Mouse (Mus musculus): ENCODE results near the gene Dhx16. TPM values are rescaled to one million over a fixed set of nuclear protein-coding genes. Genes with fewer than 3 reads are reported as not detected.

The Dhx16 gene
- polyA plus RNA-seq, 1 experiment from 2014 or later: 56.9 TPM

DNA sequence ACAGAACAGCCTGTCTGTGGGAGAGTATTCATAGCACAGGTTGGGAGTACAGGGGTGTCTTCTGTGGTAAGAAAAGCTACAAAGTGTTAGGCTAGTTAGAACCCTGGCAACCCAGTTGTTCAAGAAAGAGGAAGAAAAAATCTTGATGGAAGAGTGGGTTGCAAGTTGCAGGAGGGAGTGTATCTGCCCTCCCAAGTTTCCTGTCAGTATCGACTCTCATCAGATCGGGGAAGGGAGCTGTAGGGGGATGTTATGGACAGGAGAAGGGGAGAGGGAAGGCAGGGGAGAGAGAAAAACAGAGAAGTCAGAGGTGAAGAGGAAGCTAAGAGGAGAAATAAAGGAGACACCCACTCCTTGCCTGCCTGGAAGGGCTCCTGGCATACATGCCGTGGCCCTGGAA lies 21.0 kb downstream of the Dhx16 start:
- peaks cover 73% of the 10 kb centered on the region for H3K36me3 ChIP-seq
- H3K9me3 ChIP-seq: no peaks in the 10 kb centered on the region
- no peak overlapping the region for H3K4me3 ChIP-seq (replicated peaks)
- H3K27me3 ChIP-seq: no peaks in the 10 kb centered on the region
- H3K4me2 ChIP-seq: no peak overlapping the region
- ATAC-seq (ENCODE audit: insufficient number of reproducible peaks, insufficient read depth, low FRiP score, low TSS enrichment, low read depth): no peak
- H3K9ac ChIP-seq (replicated peaks): no peak overlapping the region
- 96% methylated on average over 3 of the region's 3 CpGs for WGBS
- H3K27ac ChIP-seq: no peak overlapping the region
- H3K4me1 ChIP-seq (replicated peaks): peaks cover 20% of the 10 kb centered on the region

DNA sequence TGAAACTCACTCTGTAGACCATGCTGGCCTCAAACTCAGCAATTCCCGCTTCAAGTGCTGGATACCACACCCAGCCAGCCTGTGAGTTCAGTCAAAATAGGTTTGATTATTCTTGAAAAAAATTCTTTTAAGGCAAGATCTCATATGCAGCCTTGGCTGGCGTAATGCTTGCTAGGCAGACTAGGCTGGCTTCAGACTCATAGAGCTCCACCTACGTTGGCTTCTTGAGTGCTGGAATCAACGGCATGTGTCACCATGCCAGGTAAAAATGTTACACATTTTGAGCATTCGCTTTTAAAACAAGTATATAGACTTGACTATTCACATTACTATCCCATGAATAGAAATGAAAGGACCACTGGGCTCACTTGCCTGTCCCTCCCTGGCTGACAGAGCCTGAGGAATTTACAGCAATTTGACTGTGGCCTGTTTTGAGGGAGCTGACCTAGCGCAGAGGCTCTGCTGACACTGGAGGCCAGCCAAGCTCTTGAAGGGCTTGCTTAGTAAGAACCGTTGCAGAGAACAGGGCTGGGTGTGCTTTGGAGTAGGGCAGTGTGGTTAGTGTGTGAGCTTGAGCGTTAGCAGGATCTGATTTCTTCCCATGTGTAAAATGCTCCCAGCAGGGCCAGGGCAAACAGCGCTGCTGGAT lies 23.8 kb downstream of the Dhx16 start:
- no peak for ATAC-seq (ENCODE audit: insufficient number of reproducible peaks, insufficient read depth, low FRiP score, low TSS enrichment, low read depth)
- no peaks in the 10 kb centered on the region for H3K27me3 ChIP-seq
- H3K27ac ChIP-seq: no peak overlapping the region
- peaks cover 95% of the 10 kb centered on the region for H3K36me3 ChIP-seq
- WGBS: 93% methylated on average over 9 of the region's 9 CpGs
- no peaks in the 10 kb centered on the region for H3K9me3 ChIP-seq
- no peak overlapping the region for H3K9ac ChIP-seq (replicated peaks)
- no peak overlapping the region for H3K4me2 ChIP-seq
- no peak overlapping the region for H3K4me3 ChIP-seq (replicated peaks)
- peaks cover 6% of the 10 kb centered on the region for H3K4me1 ChIP-seq (replicated peaks)

DNA sequence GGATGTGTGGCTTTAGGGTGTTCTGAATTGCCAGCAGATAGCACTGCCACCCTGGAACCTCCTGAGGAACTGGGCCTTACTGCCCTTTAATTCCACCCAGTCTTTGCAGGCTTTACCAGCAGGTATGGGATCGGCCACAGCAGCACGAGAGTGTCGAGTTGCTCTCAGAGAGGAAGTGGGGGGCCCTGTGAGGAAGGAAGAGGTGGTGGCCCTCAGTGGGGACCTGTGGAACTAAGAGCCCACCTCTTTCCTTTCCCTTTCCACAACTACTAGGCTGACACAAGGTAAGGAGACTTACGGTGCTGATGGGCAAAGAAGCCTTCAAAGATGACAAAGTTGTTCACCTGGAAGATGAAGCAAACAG lies 24.4 kb downstream of the Dhx16 start:
- no peak overlapping the region for H3K27ac ChIP-seq

DNA sequence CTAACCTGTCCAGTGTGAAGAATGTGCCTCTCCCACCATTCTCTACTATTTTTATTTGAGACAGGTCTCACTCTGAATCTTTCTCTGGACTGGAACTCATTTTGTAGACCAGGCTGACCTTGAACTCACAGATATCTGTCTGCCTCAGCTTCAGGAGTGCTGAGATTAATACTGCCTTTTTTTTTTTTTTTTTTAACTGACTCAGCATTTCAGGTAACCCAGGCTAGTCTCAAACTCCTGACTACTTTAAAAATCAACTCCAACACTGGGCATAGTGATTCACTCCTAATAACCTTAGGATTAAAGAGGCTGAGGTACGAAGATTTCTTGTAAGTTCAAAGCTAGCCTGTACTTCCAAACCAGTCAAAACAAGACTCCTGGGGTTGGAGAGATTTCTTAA lies 26.0 kb downstream of the Dhx16 start:
- no peak for ATAC-seq (ENCODE audit: insufficient number of reproducible peaks, insufficient read depth, low FRiP score, low TSS enrichment, low read depth)
- no peak overlapping the region for H3K4me2 ChIP-seq
- no peaks in the 10 kb centered on the region for H3K9me3 ChIP-seq
- peaks cover 16% of the 10 kb centered on the region for H3K4me1 ChIP-seq (replicated peaks)
- no peaks in the 10 kb centered on the region for H3K27me3 ChIP-seq
- H3K4me3 ChIP-seq (replicated peaks): no peak overlapping the region
- H3K9ac ChIP-seq (replicated peaks): no peak overlapping the region
- no peak overlapping the region for H3K27ac ChIP-seq
- WGBS: 93% methylated on average over 1 of the region's 1 CpGs
- H3K36me3 ChIP-seq: peaks cover 79% of the 10 kb centered on the region

More for the DNA sequence above, 24.4 kb downstream of the Dhx16 start:
- ATAC-seq (ENCODE audit: insufficient number of reproducible peaks, insufficient read depth, low FRiP score, low TSS enrichment, low read depth): no peak
- WGBS: 87% methylated on average over 4 of the region's 4 CpGs
- Histone ChIP-seq H3K9me3 (no peaks in the 10 kb centered on the region), H3K36me3 (peaks cover 95% of the 10 kb centered on the region), H3K4me3 (replicated peaks) (no peak overlapping the region), H3K4me2 (no peak overlapping the region), H3K9ac (replicated peaks) (no peak overlapping the region), H3K27me3 (no peaks in the 10 kb centered on the region), H3K4me1 (replicated peaks) (peaks cover 11% of the 10 kb centered on the region)

DNA sequence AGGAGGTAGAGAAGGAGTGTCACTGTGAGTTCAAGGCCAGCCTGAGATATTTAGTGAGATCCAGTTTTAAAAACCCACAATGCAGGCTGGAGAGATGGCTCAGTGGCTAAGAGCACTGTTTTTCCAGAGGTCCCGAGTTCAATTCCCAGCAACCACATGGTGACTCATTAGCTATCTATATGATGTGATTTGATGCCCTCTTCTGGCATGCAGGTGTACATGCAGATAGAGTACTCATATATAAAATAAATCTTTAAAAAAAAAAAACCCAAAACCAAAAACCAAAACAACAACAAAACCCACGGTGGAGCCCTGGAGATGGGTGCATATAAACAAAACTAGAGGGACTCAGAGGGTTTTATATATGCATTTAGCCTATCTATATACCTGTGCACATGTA lies 28.0 kb downstream of the Dhx16 start:
- no peaks in the 10 kb centered on the region for H3K9me3 ChIP-seq
- no peaks in the 10 kb centered on the region for H3K27me3 ChIP-seq
- 83% methylated on average over 2 of the region's 2 CpGs for WGBS
- H3K36me3 ChIP-seq: peaks cover 77% of the 10 kb centered on the region
- H3K9ac ChIP-seq (replicated peaks): no peak overlapping the region
- ATAC-seq (ENCODE audit: insufficient number of reproducible peaks, insufficient read depth, low FRiP score, low TSS enrichment, low read depth): no peak
- no peak overlapping the region for H3K27ac ChIP-seq
- no peak overlapping the region for H3K4me3 ChIP-seq (replicated peaks)
- H3K4me2 ChIP-seq: no peak overlapping the region
- H3K4me1 ChIP-seq (replicated peaks): peaks cover 16% of the 10 kb centered on the region

DNA sequence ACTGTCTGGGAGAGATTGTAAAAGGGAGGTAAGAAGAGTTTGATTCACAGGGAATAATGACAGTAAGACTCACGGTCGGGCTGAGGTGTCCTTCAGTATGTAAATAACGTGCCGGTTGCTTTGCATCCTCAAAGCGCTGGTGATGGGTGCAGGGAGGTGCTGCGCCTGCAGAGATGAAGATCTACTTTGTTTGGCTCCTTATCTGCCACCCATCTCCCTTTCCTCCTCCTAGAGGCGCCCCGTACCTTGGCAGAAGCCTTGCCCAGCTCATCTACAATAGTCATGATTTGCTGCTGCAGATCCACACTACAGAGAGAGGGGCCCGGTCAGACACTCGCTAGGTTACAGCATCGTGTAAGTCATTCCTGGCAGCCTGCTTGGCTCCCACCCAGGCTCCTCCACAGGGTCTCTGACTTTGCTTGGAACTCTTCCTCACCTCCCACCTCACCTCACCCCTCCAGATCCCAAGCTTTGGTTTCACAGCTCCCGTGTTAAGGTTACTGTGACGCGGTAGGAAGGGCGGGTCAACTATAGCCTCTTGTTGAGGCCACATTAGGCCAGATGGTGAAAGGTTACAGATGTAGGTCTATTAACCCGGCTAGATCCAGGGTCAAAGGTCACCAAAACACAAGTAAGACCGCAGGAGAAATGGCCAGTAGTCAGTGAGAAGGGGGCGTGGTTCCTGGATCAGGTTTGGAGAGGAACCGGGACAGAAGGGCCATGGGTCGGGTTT lies 29.7 kb downstream of the Dhx16 start:
- Histone ChIP-seq H3K4me2 (peak overlapping the region; percentile 91), H3K4me3 (replicated peaks) (peak overlapping the region; percentile 74), H3K27me3 (no peaks in the 10 kb centered on the region), H3K4me1 (replicated peaks) (peaks cover 16% of the 10 kb centered on the region), H3K36me3 (peaks cover 78% of the 10 kb centered on the region), H3K9ac (replicated peaks) (peak overlapping the region; percentile 81), H3K9me3 (no peaks in the 10 kb centered on the region), H3K27ac (peak overlapping the region; percentile 57)
- WGBS: 22% methylated on average over 20 of the region's 20 CpGs
- peak; percentile 28 for ATAC-seq (ENCODE audit: insufficient number of reproducible peaks, insufficient read depth, low FRiP score, low TSS enrichment, low read depth)

DNA sequence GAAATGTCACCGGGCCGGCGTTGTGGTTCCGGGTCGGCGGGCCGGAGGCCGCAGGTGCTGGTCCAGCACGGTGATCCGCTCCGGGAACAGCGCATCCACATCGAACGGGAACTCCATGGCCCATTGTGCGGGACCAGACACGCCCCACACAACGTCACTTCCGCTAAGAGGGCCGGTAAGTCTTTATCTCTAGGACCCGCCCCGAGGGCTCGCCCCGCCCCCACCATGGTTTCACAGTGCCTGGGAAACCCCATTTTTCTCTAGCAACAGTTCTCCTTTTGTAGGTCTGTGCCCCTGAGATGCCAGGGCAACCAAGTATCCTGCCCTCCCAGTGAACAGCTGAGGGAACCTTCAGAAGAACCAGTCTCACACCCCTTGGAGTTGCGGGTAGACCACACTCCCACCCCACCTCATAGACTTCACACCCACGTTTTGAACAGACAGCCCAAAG lies 30.3 kb downstream of the Dhx16 start, which contains the start of gene Atat1:
Gene Atat1, minus strand, starts transcription at position 157 of the 451 bp plus-strand sequence.
- H3K9me3 ChIP-seq: no peaks in the 10 kb centered on the region
- H3K4me3 ChIP-seq (replicated peaks): peak within 1 kb of the TSS; percentile 74
- peak; percentile 86 for ATAC-seq (ENCODE audit: insufficient number of reproducible peaks, insufficient read depth, low FRiP score, low TSS enrichment, low read depth)
- peak within 1 kb of the TSS; percentile 91 for H3K4me2 ChIP-seq
- 4% methylated on average over 25 of the region's 25 CpGs for WGBS
- H3K9ac ChIP-seq (replicated peaks): peak within 1 kb of the TSS; percentile 81
- H3K4me1 ChIP-seq (replicated peaks): peaks cover 16% of the 10 kb centered on the region
- no peaks in the 10 kb centered on the region for H3K27me3 ChIP-seq
- peaks cover 76% of the 10 kb centered on the region for H3K36me3 ChIP-seq
- H3K27ac ChIP-seq: peak within 1 kb of the TSS; percentile 57

DNA sequence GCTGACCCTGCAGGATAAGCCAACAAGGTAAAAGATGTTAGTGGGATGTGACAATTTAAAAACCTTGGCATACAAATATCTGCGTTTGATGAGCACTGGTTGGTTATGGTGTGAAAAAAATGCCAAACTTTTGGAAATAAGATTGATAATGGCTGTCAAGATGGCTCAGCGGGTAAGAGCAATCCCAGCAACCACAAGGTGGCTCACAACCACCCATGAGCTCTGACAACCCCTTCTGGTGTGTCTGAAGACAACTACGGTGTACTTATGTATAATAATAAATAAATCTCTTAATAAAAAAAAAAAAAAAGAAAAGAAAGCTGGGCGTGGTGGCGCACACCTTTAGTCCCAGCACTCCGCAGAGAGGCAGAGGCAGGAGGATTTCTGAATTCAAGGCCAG lies 35.4 kb downstream of the Dhx16 start:
- Histone ChIP-seq H3K27me3 (no peaks in the 10 kb centered on the region), H3K9ac (replicated peaks) (no peak overlapping the region), H3K36me3 (peaks cover 39% of the 10 kb centered on the region), H3K9me3 (no peaks in the 10 kb centered on the region), H3K4me1 (replicated peaks) (peaks cover 14% of the 10 kb centered on the region), H3K4me3 (replicated peaks) (peak overlapping the region; percentile 70; the same call in 1 of the 2 replicates), H3K4me2 (peak overlapping the region; percentile 62), H3K27ac (no peak overlapping the region)
- ATAC-seq (ENCODE audit: insufficient number of reproducible peaks, insufficient read depth, low FRiP score, low TSS enrichment, low read depth): no peak
- 81% methylated on average over 6 of the region's 6 CpGs for WGBS

DNA sequence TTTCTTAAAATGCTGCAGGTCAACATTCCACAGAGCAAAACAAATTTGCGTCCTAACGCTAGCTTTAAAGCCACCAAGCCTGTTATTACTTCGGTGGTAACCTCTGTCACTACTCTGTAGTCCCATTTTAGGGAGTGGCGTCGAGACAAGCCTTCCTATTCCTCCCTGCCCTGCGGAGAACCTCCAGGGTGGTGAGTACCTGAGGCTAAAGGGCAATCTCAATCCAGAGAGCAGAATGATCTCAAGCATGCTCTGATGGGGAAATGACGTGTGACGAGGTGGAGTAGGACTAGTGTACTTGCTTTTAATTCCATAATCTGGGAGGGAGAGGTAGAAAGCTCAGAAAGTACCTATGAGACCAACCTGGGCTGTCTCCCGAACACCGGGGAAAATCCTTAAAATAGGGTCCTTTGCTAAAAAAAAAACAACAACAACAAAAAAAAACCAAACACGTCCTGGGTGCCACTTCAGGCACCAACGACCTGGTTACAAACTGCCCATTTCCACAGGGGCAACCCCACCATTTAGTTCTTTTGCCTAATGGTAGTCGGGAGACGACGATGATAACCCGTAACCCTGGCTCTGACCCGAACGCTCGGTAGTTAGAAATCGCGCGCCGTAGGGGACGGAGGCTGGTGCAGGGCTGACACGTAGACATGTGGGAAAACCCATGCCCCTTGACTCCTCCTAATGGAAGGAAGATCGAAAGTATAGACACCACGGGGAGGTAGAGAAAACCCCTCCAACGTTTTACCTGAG lies 36.1 kb downstream of the Dhx16 start:
- Histone ChIP-seq H3K27ac (peak overlapping the region; percentile 96), H3K9ac (replicated peaks) (peak overlapping the region; percentile 54), H3K4me2 (peak overlapping the region; percentile 62), H3K36me3 (peaks cover 39% of the 10 kb centered on the region), H3K4me1 (replicated peaks) (peaks cover 21% of the 10 kb centered on the region), H3K27me3 (no peaks in the 10 kb centered on the region), H3K9me3 (no peaks in the 10 kb centered on the region), H3K4me3 (replicated peaks) (peak overlapping the region; percentile 70)
- ATAC-seq (ENCODE audit: insufficient number of reproducible peaks, insufficient read depth, low FRiP score, low TSS enrichment, low read depth): peak; percentile 12; the same call in 1 of the 2 replicates
- WGBS: 2% methylated on average over 28 of the region's 28 CpGs

DNA sequence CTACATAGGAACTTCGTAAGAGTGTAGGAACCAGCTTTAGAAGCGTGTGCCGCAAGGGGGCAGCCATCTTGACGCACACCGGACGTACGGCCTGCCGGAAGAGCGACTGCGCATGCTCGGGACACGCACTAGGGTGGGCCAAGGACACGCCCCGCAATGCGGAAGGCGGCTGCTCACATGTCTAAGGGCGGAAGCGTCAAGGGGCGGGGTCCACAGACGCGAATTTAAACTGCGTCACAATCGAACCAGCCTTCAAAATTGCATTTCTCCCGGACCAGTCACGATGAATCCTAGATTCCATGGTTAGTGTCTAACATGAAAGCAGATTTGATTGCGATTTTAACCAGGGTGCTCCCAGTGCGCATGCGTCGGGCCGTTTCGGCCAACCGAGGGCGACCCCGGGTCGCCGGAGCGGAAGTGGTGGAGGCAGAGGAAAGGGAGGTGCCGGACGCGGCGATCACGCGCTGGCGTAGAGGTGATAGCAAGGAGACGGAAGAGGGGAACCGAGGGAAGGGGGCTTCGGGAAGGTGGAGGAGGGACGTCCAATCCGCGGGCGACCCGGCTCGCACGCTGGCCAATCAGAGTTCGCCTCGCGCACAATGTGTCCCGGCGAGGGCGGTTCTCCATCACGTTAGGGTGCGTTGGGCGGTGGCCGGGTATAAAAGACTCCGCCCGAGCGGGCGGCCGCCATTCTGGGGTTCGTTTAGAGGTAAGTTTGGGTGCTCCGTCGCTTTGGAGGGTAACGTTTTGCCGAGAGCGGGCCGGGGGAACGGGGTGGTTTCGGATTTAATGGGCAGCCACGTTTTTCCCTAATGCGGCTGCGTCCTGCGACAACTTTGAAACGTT lies 36.9 kb downstream of the Dhx16 start, which contains the start of the genes Mrps18b and Ppp1r10:
Gene Mrps18b, minus strand, starts transcription at position 93 of the 846 bp plus-strand sequence.
Gene Ppp1r10, plus strand, starts transcription at position 138 of the 846 bp plus-strand sequence.
- no peaks in the 10 kb centered on the region for H3K27me3 ChIP-seq
- peak within 1 kb of the TSS; percentile 87 for H3K4me2 ChIP-seq
- WGBS: under 1% methylated on average over 83 of the region's 83 CpGs
- peak; percentile 94 for ATAC-seq (ENCODE audit: insufficient number of reproducible peaks, insufficient read depth, low FRiP score, low TSS enrichment, low read depth)
- H3K36me3 ChIP-seq: peaks cover 34% of the 10 kb centered on the region
- peak within 1 kb of the TSS; percentile 96 for H3K27ac ChIP-seq
- H3K4me1 ChIP-seq (replicated peaks): peaks cover 26% of the 10 kb centered on the region
- H3K9ac ChIP-seq (replicated peaks): peak within 1 kb of the TSS; percentile 94
- peak within 1 kb of the TSS; percentile 70 for H3K4me3 ChIP-seq (replicated peaks)
- H3K9me3 ChIP-seq: no peaks in the 10 kb centered on the region

All from limb, embryonic 12.5 days (tissue).